ENCODE assay signal across 11 mouse cellular contexts in the genomic region with DNA sequence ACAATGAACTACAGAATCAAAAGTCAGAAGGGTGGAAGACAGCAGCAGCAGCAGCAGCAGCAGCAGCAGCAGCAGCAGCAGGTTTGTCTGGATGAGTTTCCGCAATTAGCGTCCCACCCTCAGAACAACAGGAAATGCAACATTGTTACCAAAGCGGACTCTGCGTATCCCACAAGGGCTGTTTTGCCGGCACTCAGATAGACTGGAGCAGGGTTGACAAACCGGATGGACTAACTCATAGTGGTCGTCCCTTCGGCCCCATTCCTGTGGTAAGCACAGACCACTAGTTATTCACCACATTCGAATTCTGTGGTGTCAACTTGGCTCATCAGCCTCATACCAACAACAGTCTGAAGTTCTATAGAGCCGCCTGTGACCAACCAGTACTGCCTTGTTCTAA. TPM values are rescaled to one million over a fixed set of nuclear protein-coding genes. Genes with fewer than 3 reads are reported as not detected.
DNase-seq lines count a peak whose midpoint lies in the region; ATAC-seq and TF ChIP-seq lines count a peak whose summit lies in the region.
"Had no signal": no experiment of that assay in that cellular context is flagged by ENCODE, and none has a peak within 500 bp of the region (broad histone marks: within the 10 kb centered on the region; RNA-seq: fewer than 3 reads in every experiment).

No protein-coding gene starts in this region.

- no peak for DNase-seq in kidney, postnatal 0 days (ENCODE audit: low spot score)
- no peak for DNase-seq in embryo, embryonic 9.5 days (ENCODE audit: extremely low spot score)
- DNase-seq in embryo, embryonic 10.5 days (ENCODE audit: low spot score): no peak
- DNase-seq in retina, postnatal 1 day: no peak

- ATAC-seq in kidney, postnatal 0 days (replicated peaks; ENCODE audit: low FRiP score, low read depth): no peak
- ATAC-seq in kidney, embryonic 16.5 days (ENCODE audit: low FRiP score, low TSS enrichment): no peak
- ATAC-seq in CD4-positive, CD25-positive, alpha-beta regulatory T cell, adult 4 months: peak; percentile 59
- ATAC-seq in embryonic facial prominence, embryonic 15.5 days (ENCODE audit: insufficient number of reproducible peaks, low FRiP score, low TSS enrichment, low read depth): peak; percentile 26; the same call in 1 of the 2 replicates
- ATAC-seq: intestine, embryonic 15.5 days had no signal

- H3K27ac ChIP-seq in kidney, postnatal 0 days: 0 out of 2 replicates have a peak overlapping the region, but pooled peaks have one; percentile 10
- H3K27ac ChIP-seq in kidney, embryonic 16.5 days (ENCODE audit: low read length): no peak overlapping the region
- peak overlapping the region; percentile 44; the same call in 1 of the 2 replicates for H3K27ac ChIP-seq in embryonic facial prominence, embryonic 15.5 days (replicated peaks)
- H3K27ac ChIP-seq: intestine, embryonic 15.5 days had no signal

- TF ChIP-seq CTCF in kidney, postnatal 0 days (IDR thresholded peaks at IDR 0.05; ENCODE audit: low read depth): no peak

- H3K27me3 ChIP-seq in kidney, postnatal 0 days (ENCODE audit: insufficient read depth, low read length): no peaks in the 10 kb centered on the region
- no peaks in the 10 kb centered on the region for H3K27me3 ChIP-seq in kidney, embryonic 16.5 days (ENCODE audit: insufficient read depth, low read length)
- H3K27me3 ChIP-seq in embryonic facial prominence, embryonic 15.5 days: no peaks in the 10 kb centered on the region
- H3K27me3 ChIP-seq in megakaryocyte, embryonic 14.5 days (replicated peaks): peaks cover 6% of the 10 kb centered on the region
- H3K27me3 ChIP-seq: intestine, embryonic 15.5 days had no signal

- no peaks in the 10 kb centered on the region for H3K36me3 ChIP-seq in kidney, postnatal 0 days (ENCODE audit: insufficient read depth, low read length)
- H3K36me3 ChIP-seq in kidney, embryonic 16.5 days (ENCODE audit: insufficient read depth, low read length): 0 out of 2 replicates have a peak, but pooled peaks cover 2% of the 10 kb centered on the region
- H3K36me3 ChIP-seq in embryonic facial prominence, embryonic 15.5 days: no peaks in the 10 kb centered on the region
- H3K36me3 ChIP-seq in megakaryocyte, embryonic 14.5 days (replicated peaks; ENCODE audit: low read length): no peaks in the 10 kb centered on the region
- H3K36me3 ChIP-seq: intestine, embryonic 15.5 days had no signal

- H3K9me3 ChIP-seq in kidney, postnatal 0 days (replicated peaks; ENCODE audit: low read length): no peaks in the 10 kb centered on the region
- H3K9me3 ChIP-seq in kidney, embryonic 16.5 days (ENCODE audit: low read length): no peaks in the 10 kb centered on the region
- H3K9me3 ChIP-seq in embryonic facial prominence, embryonic 15.5 days (replicated peaks): no peaks in the 10 kb centered on the region
- H3K9me3 ChIP-seq in megakaryocyte, embryonic 14.5 days: no peaks in the 10 kb centered on the region
- H3K9me3 ChIP-seq: intestine, embryonic 15.5 days had no signal

- H3K9ac ChIP-seq in kidney, postnatal 0 days (ENCODE audit: low read depth, low read length): no peak overlapping the region
- no peak overlapping the region for H3K9ac ChIP-seq in kidney, embryonic 16.5 days (replicated peaks; ENCODE audit: low read length)
- H3K9ac ChIP-seq in embryonic facial prominence, embryonic 15.5 days: no peak overlapping the region
- H3K9ac ChIP-seq: intestine, embryonic 15.5 days had no signal

- H3K4me2 ChIP-seq in kidney, postnatal 0 days (ENCODE audit: low read length): no peak overlapping the region
- H3K4me2 ChIP-seq in kidney, embryonic 16.5 days (replicated peaks; ENCODE audit: low read depth, low read length): no peak overlapping the region
- no peak overlapping the region for H3K4me2 ChIP-seq in embryonic facial prominence, embryonic 15.5 days (replicated peaks)
- H3K4me2 ChIP-seq: intestine, embryonic 15.5 days had no signal

- no peaks in the 10 kb centered on the region for H3K4me1 ChIP-seq in kidney, postnatal 0 days (replicated peaks; ENCODE audit: insufficient read depth, low read length)
- 0 out of 2 replicates have a peak, but pooled peaks cover 5% of the 10 kb centered on the region for H3K4me1 ChIP-seq in kidney, embryonic 16.5 days (ENCODE audit: insufficient read depth, low read length)
- H3K4me1 ChIP-seq in embryonic facial prominence, embryonic 15.5 days: peaks cover 15% of the 10 kb centered on the region
- H3K4me1 ChIP-seq in megakaryocyte, embryonic 14.5 days: peaks cover 43% of the 10 kb centered on the region

- WGBS in kidney, postnatal 0 days: 81% methylated on average over 10 of the region's 10 CpGs
- WGBS in kidney, embryonic 16.5 days: 87% methylated on average over 10 of the region's 10 CpGs
- WGBS in embryonic facial prominence, embryonic 15.5 days: 70% methylated on average over 10 of the region's 10 CpGs

- H3K4me3 ChIP-seq in kidney, postnatal 0 days (replicated peaks; ENCODE audit: low read depth, low read length): no peak overlapping the region
- H3K4me3 ChIP-seq in kidney, embryonic 16.5 days (ENCODE audit: low read length): no peak overlapping the region
- no peak overlapping the region for H3K4me3 ChIP-seq in embryonic facial prominence, embryonic 15.5 days (replicated peaks)
- H3K4me3 ChIP-seq in megakaryocyte, embryonic 14.5 days (replicated peaks): peak overlapping the region; percentile 64
- H3K4me3 ChIP-seq: erythroblast, embryonic 14.5 days; intestine, embryonic 15.5 days; myocyte had no signal

RNA-seq across cellular contexts. Expression of a gene that starts 26.9 kb away (rescaled TPM):
- 35.2 and 40.8 TPM in 2 replicates for polyA plus RNA-seq in kidney, postnatal 0 days (2015; fragmentation: Nextera tagmentation; extraction: Ambion mirVana)
- polyA plus RNA-seq in kidney, embryonic 16.5 days (2015; fragmentation: Nextera tagmentation; extraction: Ambion mirVana): 30.5 and 33.7 TPM in 2 replicates
- polyA plus RNA-seq in CD4-positive, CD25-positive, alpha-beta regulatory T cell, adult 4 months (2017; shearing (Covaris generic)): 10 to 100 TPM; 56.7 to 57.2 TPM
- polyA plus RNA-seq in embryonic facial prominence, embryonic 15.5 days (2015; fragmentation: Nextera tagmentation; extraction: Ambion mirVana): 56.1 and 56.6 TPM in 2 replicates
- 0.47 and 4.9 TPM in 2 replicates for polyA plus RNA-seq in megakaryocyte, embryonic 14.5 days (2012; ENCODE audit: insufficient read depth, low replicate concordance)

RNA-seq across cellular contexts. Expression of a gene that starts 27.7 kb away (rescaled TPM):
- 44.7 and 50.9 TPM in 2 replicates for polyA plus RNA-seq in kidney, postnatal 0 days (2015; fragmentation: Nextera tagmentation; extraction: Ambion mirVana)
- 41.6 and 51.0 TPM in 2 replicates for polyA plus RNA-seq in kidney, embryonic 16.5 days (2015; fragmentation: Nextera tagmentation; extraction: Ambion mirVana)
- 10 to 100 TPM; 13.8 to 17.3 TPM for polyA plus RNA-seq in CD4-positive, CD25-positive, alpha-beta regulatory T cell, adult 4 months (2017; shearing (Covaris generic))
- 47.7 and 55.5 TPM in 2 replicates for polyA plus RNA-seq in embryonic facial prominence, embryonic 15.5 days (2015; fragmentation: Nextera tagmentation; extraction: Ambion mirVana)
- 0.62 and 0.97 TPM in 2 replicates for polyA plus RNA-seq in megakaryocyte, embryonic 14.5 days (2012; ENCODE audit: insufficient read depth, low replicate concordance)

Comparison
In these comparisons a context has a peak if more than half of its experiments do, and no peak if none do; other contexts are left out.
1. ATAC-seq: peak in CD4-positive, CD25-positive, alpha-beta regulatory T cell, adult 4 months (single experiment) and embryonic facial prominence, embryonic 15.5 days (single experiment); none in kidney, postnatal 0 days (single experiment) and kidney, embryonic 16.5 days (single experiment).